Mouse (Mus musculus) kidney, adult 2 months (tissue): ENCODE data around the gene Cd3e. TPM values are rescaled to one million over a fixed set of nuclear protein-coding genes. Genes with fewer than 3 reads are reported as not detected.
"Not testable (repeated sequence)": the region's sequence is repeated elsewhere in the genome, so short reads cannot be mapped to it uniquely, and the experiment has no call there.

ENCODE experiments used
- DNase-seq: peaks from one replicate; pipeline ENCODE4 v3.0.0; 2021
- H3K27ac ChIP-seq: fragments of 200-500 bp; 2 replicates; pipeline ENCODE4 v1.5.1; 2012; ENCODE audit warnings: low read depth, low read length, control low read depth, inconsistent platforms; ENCODE audit not compliant: insufficient read depth
- H3K27me3 ChIP-seq: fragments of 200-500 bp; replicated peaks from 2 replicates; pipeline ENCODE4 v1.6.1; 2012; ENCODE audit warnings: mild to moderate bottlenecking, moderate library complexity, low read length, inconsistent platforms; ENCODE audit not compliant: control insufficient read depth, insufficient read depth
- H3K36me3 ChIP-seq: fragments of 200-500 bp; 2 replicates; pipeline ENCODE4 v1.6.1; 2012; ENCODE audit warnings: mild to moderate bottlenecking, moderate library complexity, low read length, inconsistent platforms; ENCODE audit not compliant: control insufficient read depth, insufficient read depth
- H3K4me1 ChIP-seq: fragments of 200-500 bp; 2 replicates; pipeline ENCODE4 v1.6.1; 2011; ENCODE audit warnings: low read length; ENCODE audit not compliant: control insufficient read depth, insufficient read depth
- H3K4me3 ChIP-seq: fragments of 200-500 bp; 2 replicates; pipeline ENCODE4 v1.5.1; 2011; ENCODE audit warnings: mild to moderate bottlenecking, low read depth, low read length, control low read depth; ENCODE audit not compliant: insufficient read depth
- CTCF ChIP-seq: fragments of 200-500 bp; conservative IDR thresholded peaks from 2 replicates; pipeline ENCODE4 v1.5.1; 2011; ENCODE audit warnings: low read depth, mild to moderate bottlenecking, control low read depth, low read length, moderate library complexity, mixed read lengths; ENCODE audit not compliant: insufficient read depth, insufficient read length
- POLR2A ChIP-seq: fragments of 200-500 bp; IDR thresholded peaks from one replicate; pipeline ENCODE4 v1.6.1; 2011; ENCODE audit warnings: low read depth, low read length, control low read depth
- WGBS: fragments of 180-500 bp; shearing (Covaris S2); methylation state at CpG from one replicate; pipeline ENCODE4 v1.1.7; 2018; 5-methylcytosine and 5-hydroxymethylcytosine counted together
- polyA plus RNA-seq: library from polyadenylated mRNA; depleted of rRNA; stranded (reverse); fragments of >200 nt; gene quantifications from 2 replicates; pipeline ENCODE4 v1.2.3, GENCODE M21; 2012

The Cd3e gene
- polyA plus RNA-seq, 1 experiment: 3.6 TPM

- Histone ChIP-seq H3K27ac (no peak overlapping the region), H3K4me3 (no peak overlapping the region), H3K4me1 (peaks cover 5% of the 10 kb centered on the region; the same call in 1 of the 2 replicates), H3K36me3 (no peaks in the 10 kb centered on the region), H3K27me3 (no peaks in the 10 kb centered on the region)
- WGBS: 85% methylated on average over 16 of the region's 16 CpGs
- TF ChIP-seq CTCF (no peak), POLR2A (no peak)
- DNase-seq: no peak
Observed at GRCm38 (mm10) chr9:45046973-45047372, 37.5 kb upstream of the Cd3e start.

DNA sequence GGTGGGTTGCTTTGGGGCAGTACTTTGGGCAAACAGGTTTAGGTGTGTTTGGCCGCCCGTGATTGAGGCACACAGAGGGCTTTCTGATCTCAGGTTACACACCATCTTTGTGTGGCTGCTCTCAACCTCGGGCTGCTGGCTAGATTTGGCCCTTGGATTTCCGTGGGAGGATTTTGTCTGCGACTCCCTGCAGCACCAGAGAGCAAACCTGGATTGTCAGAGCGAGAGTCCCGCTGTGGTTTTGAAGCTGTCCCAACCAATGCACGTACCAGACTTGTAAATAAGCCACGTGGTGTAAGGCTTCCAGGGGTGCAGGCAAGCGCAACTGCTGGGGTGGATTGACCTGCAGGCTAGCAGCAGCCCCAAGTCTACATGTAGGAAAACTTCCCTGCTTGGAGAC lies 33.5 kb upstream of the Cd3e start:
- TF ChIP-seq CTCF (no peak), POLR2A (no peak)
- DNase-seq: peak; percentile 67
- 2% methylated on average over 10 of the region's 10 CpGs for WGBS
- Histone ChIP-seq H3K27me3 (no peaks in the 10 kb centered on the region), H3K27ac (peak overlapping the region; percentile 63; the same call in 1 of the 2 replicates), H3K4me3 (peak overlapping the region; percentile 51), H3K4me1 (peaks cover 17% of the 10 kb centered on the region), H3K36me3 (no peaks in the 10 kb centered on the region)

DNA sequence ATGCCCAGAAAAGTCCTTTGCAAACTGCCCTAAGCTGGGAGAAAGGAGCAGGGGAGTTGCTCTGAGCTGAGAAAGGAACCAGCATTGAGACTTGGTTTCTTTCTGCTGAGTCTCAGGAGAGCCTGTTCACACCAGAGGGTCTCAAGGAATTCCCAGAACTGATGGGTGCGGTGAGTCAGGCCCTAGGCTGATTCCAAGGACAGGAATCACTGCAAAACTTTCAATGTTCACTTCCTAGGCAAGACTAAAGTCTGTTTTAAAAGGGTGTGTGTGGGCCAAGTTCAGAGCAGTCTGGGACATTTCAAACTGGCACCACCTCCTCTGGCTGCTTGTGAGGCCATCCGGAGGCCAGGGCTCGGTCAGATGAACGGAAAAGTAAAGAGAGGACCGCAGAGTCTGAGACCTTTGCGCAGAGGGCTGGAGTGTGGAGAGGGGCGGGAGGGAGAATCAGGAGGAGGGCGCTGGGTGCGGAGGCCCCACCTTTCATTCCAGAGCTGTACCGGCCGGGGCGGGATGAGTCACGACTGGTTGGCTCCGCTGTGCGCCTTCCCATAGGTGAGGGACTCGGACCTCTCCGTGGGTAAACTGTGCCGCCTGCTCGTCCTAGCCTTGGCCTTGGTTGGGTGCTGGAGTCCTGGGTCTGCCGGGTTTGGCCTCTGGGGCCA lies 32.8 kb upstream of the Cd3e start:
- H3K4me1 ChIP-seq: peaks cover 17% of the 10 kb centered on the region
- TF ChIP-seq CTCF (no peak), POLR2A (no peak)
- H3K27me3 ChIP-seq: no peaks in the 10 kb centered on the region
- peak; percentile 91 for DNase-seq
- 3% methylated on average over 20 of the region's 20 CpGs for WGBS
- peak overlapping the region; percentile 63; the same call in 1 of the 2 replicates for H3K27ac ChIP-seq
- peak overlapping the region; percentile 51 for H3K4me3 ChIP-seq
- no peaks in the 10 kb centered on the region for H3K36me3 ChIP-seq

- Histone ChIP-seq H3K27ac (peak overlapping the region; percentile 37; the same call in 1 of the 2 replicates), H3K36me3 (no peaks in the 10 kb centered on the region), H3K27me3 (no peaks in the 10 kb centered on the region), H3K4me1 (peaks cover 17% of the 10 kb centered on the region), H3K4me3 (no peak overlapping the region; the same call in 1 of the 2 replicates)
- no peak for TF ChIP-seq CTCF
- no peak for TF ChIP-seq POLR2A
- WGBS: 20% methylated on average over 17 of the region's 17 CpGs
- DNase-seq: peak; percentile 69
Observed at GRCm38 (mm10) chr9:45041131-45041838, 31.9 kb upstream of the Cd3e start.

DNA sequence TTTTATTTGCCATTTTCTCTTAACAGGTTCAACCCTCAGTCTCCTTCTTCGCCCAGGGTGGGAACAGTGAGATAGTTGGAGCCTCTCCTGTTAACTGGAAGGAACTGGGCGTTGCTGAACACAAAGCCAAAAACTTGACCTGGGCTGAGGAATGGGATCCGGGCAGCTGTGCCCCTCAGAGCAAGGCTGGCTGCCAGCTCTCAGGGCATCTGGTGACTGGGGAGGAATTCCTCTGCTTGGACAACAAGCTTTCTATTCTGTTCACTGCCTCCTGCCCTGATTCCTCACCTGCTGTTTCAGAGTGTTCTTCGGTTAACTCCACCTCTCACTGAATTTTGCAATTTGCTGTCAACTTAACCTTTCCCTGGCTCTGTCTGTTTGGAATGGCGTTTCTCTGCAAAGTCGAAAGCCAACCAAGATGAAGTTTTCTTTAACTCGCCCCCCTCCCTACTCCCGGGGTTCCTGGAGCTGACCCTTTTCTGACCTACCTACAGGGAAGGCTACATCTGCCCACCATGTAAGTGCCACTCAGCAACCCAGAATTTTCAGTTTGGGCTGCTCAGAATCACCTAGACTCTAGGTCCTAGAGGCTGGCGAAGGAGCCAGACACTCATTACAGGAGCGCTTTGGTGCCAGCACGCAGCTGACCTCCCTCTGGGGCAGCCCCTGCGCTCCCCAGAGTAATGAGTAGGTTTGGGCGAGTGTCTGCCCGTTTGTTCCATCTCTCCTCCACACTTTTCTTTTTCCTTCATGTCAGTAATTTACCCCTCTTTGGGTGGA lies 30.8 kb upstream of the Cd3e start:
- 11% methylated on average over 14 of the region's 14 CpGs for WGBS
- Histone ChIP-seq H3K4me1 (peaks cover 17% of the 10 kb centered on the region), H3K4me3 (peak overlapping the region; percentile 16; the same call in 1 of the 2 replicates), H3K36me3 (no peaks in the 10 kb centered on the region), H3K27me3 (no peaks in the 10 kb centered on the region), H3K27ac (peak overlapping the region; percentile 32; the same call in 1 of the 2 replicates)
- peak; percentile 38 for DNase-seq
- TF ChIP-seq POLR2A (no peak), CTCF (no peak)

GRCm38 (mm10) chr9:45039499-45039898 lies 30.1 kb upstream of the Cd3e start, which contains the start of gene Mpzl2:
TSS of gene Mpzl2 (plus strand) at chr9:45039799.
- Histone ChIP-seq H3K4me3 (0 out of 2 replicates have a peak within 1 kb of the TSS, but pooled peaks have one; percentile 16), H3K27ac (peak within 1 kb of the TSS; percentile 32; the same call in 1 of the 2 replicates), H3K36me3 (no peaks in the 10 kb centered on the region), H3K4me1 (peaks cover 17% of the 10 kb centered on the region), H3K27me3 (no peaks in the 10 kb centered on the region)
- no peak for DNase-seq
- 72% methylated on average over 5 of the region's 5 CpGs for WGBS
- TF ChIP-seq CTCF (no peak), POLR2A (no peak)

- H3K4me1 ChIP-seq: peaks cover 14% of the 10 kb centered on the region
- not testable (repeated sequence) for H3K27ac ChIP-seq, H3K27me3 ChIP-seq, H3K36me3 ChIP-seq, H3K4me3 ChIP-seq, DNase-seq
- 87% methylated on average over 1 of the region's 1 CpGs for WGBS
Observed at GRCm38 (mm10) chr9:45037803-45038202, 28.4 kb upstream of the Cd3e start.
